Mouse (Mus musculus) Patski (cell line): Measurements from ENCODE around the gene Tbc1d1. TPM values are rescaled to one million over a fixed set of nuclear protein-coding genes. Genes with fewer than 3 reads are reported as not detected.

ENCODE experiments used
- ATAC-seq: fragments of 100-300 bp; one replicate; pipeline ENCODE4 v1.8.0; 2021
- CTCF ChIA-PET: fragments of 350-600 bp; sonication (Branson Sonifier 250); formaldehyde crosslinking; loops from one replicate; lab custom pipeline; 2022; ENCODE audit warnings: inconsistent platforms; lab: Charles Lee
- POLR2A ChIA-PET: fragments of 350-600 bp; sonication (Branson Sonifier 250); formaldehyde crosslinking; loops from one replicate; lab custom pipeline; 2022; ENCODE audit warnings: antibody characterized with exemption, inconsistent platforms; lab: Charles Lee
- DNase-seq: peaks from one replicate; pipeline ENCODE4 v3.0.0-alpha.2; 2011; ENCODE audit warnings: low read depth, low spot score
- H3K27me3 ChIP-seq: fragments of 371-371 bp; one replicate; pipeline ENCODE4 v1.5.1; 2021
- CTCF ChIP-seq: fragments of 100-300 bp; IDR thresholded peaks from one replicate; pipeline ENCODE4 v1.5.1; 2021
- in situ Hi-C: fragments of 300-500 bp; cut with MboI; formaldehyde crosslinking; loops from 3 replicates; pipeline ENCODE4 v1.11.1; 2018; ENCODE audit warnings: low pct_unique_long_range_greater_than_20kb, mixed read lengths
- polyA plus RNA-seq: library from polyadenylated mRNA; unstranded; gene quantifications from one replicate; pipeline ENCODE4 v1.2.3, GENCODE M21; 2021

The Tbc1d1 gene
- polyA plus RNA-seq, 1 experiment from 2014 or later: 45.9 TPM

DNA sequence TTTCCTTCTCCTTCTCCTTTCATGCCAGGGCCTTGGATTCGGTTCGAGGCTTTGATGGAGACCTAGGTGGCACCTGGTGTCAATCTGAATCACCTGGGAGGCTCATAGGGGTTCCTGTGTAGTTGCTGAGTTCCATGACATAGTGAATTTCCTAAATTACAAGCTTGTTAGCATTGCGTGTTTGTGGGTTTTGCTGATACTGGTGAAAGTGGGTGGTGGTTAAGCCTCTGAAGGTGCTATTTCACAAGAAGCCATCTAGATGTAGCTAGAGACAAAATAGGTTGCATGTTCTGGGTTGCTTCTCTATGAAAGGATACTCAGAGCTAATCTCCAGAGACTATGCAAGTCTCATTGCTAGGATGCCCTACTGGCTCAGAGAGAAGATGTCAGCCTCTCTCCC is 56.5 kb downstream of the Tbc1d1 start:
- POLR2A ChIA-PET: no interaction called here

DNA sequence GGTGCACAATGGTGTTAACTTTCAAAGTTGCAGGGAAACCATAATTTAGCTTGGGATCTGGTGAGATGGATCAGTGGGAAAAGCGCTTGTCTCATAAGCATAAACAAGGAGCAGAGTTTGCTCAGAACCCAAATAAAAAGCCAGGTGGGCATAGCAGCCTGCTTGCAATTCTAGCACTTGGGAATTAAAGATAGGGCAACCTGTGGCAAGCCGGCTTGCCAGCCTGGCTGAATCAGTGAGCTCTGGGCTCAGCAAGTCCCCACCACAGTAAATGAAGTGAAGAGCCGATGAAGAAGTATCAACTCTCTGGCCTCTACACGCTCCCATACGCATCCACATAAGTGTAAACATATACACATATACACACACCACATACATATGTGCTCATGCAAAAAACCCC is 59.7 kb downstream of the Tbc1d1 start:
- DNase-seq (no peak), ATAC-seq (no peak)
- CTCF ChIA-PET: interaction anchor here (0.9 to 1.4 kb wide), 3 partner anchors 10 to 51 kb away, joined by 3 to 7 read pairs (median 3); no protein-coding TSS in a partner anchor
- no peaks in the 10 kb centered on the region for H3K27me3 ChIP-seq
- in situ Hi-C loops: no loop called here
- no peak for TF ChIP-seq CTCF
- POLR2A ChIA-PET: no interaction called here

More for the DNA sequence above, 56.5 kb downstream of the Tbc1d1 start:
- DNase-seq: no peak
- ATAC-seq: no peak
- CTCF ChIA-PET: interaction anchor here (1.2 to 1.9 kb wide), 2 partner anchors 10 to 34 kb away, joined by 3 to 6 read pairs; no protein-coding TSS in a partner anchor
- no peaks in the 10 kb centered on the region for H3K27me3 ChIP-seq
- in situ Hi-C loops: no loop called here
- no peak for TF ChIP-seq CTCF

DNA sequence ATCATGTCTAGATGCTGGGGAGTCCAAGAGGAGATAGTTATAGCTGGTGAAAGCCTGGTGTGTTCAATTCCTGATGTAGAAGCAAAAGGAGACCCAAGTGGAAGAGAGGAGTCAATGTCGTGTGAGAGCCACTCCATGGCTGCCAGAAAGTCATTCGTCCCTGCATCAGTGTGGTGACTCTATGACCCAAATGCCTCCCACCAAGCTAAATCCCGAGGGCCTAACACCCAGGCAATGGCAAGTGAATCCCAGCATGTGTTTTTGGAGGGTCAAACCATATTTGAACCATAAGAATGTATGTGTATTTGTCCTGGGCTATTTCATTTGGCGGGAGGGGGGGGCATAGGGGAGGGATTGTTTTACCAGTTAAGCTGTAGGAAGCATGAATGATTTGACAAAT is 60.2 kb downstream of the Tbc1d1 start:
- no peak for DNase-seq
- in situ Hi-C loops: no loop called here
- POLR2A ChIA-PET: no interaction called here
- CTCF ChIA-PET: interaction anchor here (0.9 to 1.4 kb wide), 3 partner anchors 11 to 51 kb away, joined by 3 to 7 read pairs (median 3); no protein-coding TSS in a partner anchor
- ATAC-seq: no peak
- TF ChIP-seq CTCF: no peak
- H3K27me3 ChIP-seq: no peaks in the 10 kb centered on the region

DNA sequence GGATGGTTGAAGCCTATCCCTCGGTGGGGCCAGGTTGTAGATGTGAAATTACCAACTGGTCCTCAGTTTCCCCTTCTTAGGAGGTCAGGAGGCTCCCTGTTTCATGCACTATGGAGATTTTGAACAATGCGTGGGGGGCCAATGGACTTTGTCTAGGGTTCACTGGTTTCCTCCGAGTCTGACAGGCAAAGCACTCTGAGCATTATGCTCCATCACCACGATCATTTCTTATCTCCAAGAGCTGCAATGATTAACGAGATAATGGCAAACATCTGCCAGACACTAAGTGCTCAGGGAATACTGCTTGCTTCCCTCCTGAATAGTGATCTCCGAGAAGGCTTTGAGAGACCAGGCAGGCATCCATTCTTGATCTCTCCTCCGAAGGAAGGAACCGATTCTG is 61.2 kb downstream of the Tbc1d1 start:
- in situ Hi-C loops: no loop called here
- ATAC-seq (no peak), DNase-seq (no peak)
- ChIA-PET CTCF (interaction anchor here (0.9 to 1.5 kb wide), 3 partner anchors 10 to 40 kb away, joined by 3 to 4 read pairs (median 4); no protein-coding TSS in a partner anchor), POLR2A (interaction anchor here (1.1 to 1.3 kb wide), 2 partner anchors 9 to 25 kb away, joined by 3 to 4 read pairs; no protein-coding TSS in a partner anchor)
- no peak for TF ChIP-seq CTCF
- H3K27me3 ChIP-seq: no peaks in the 10 kb centered on the region

DNA sequence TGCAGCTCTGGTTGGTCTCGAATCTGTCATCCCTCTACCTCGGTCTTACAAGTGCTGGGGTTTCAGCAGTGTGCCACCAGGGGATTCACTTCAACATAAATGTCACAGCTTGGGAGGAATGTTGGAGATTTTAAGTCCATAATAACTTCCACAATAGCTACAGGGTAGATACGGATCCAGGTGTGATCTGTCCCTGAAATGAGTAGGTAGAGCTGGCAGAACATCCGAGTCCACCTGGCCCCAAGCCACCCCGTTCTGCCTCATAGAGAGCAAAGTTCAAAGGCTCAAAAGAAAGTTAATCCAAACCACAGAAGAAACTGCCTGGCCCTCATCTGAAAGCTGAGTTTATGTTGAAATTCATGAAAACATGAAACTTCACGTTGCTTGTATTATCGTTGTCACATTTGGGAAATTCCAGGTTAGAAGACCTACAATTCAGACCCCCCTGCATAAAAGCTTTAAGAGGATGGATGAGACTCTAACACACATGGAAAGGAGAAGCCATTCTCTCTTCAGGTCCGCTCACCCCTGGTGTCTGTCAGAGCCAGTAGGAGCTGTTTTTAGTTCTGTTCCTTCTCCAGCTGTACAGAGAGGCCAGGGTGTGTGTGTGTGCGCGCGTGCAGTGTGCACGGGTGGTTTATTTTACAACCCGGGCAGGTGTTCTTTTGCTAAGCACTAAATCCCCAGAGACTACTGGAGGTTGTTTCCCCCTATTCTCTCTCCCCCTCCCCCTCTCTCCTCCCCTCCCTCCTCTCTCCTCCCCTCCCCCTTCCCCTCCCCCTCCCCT is 61.9 kb downstream of the Tbc1d1 start:
- no peaks in the 10 kb centered on the region for H3K27me3 ChIP-seq
- CTCF ChIA-PET: interaction anchor here (0.9 to 1.5 kb wide), 5 partner anchors 10 to 57 kb away, joined by 3 to 4 read pairs (median 3); no protein-coding TSS in a partner anchor
- ATAC-seq (no peak), DNase-seq (no peak)
- no peak for TF ChIP-seq CTCF
- POLR2A ChIA-PET: interaction anchor here (1.1 to 1.3 kb wide), 2 partner anchors 10 to 24 kb away, joined by 3 to 4 read pairs; no protein-coding TSS in a partner anchor
- in situ Hi-C loops: no loop called here

DNA sequence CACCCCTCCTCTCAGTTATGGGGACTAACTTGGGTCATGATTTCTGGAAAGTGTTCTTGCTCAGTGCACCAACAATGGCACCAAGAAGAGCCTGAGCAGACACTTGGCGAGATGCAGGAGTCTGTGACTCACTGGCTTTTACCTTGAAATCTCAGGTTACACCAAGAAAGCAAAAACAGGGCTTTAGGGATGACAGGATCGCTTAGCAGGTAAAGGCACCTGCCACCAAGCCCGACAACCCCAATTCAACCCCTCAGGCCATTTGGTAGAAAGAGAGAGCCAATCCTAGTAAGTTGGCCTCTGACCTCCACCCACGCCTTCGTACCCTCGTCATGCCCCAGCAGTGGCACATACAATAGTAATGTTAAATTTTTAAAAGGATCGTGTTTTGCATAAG is 62.5 kb downstream of the Tbc1d1 start:
- in situ Hi-C loops: no loop called here
- POLR2A ChIA-PET: interaction anchor here (1.3 kb wide), 1 partner anchor 10 kb away, joined by 3 read pairs; no protein-coding TSS in a partner anchor
- CTCF ChIA-PET: interaction anchor here (1.2 to 1.5 kb wide), 4 partner anchors 11 to 56 kb away, joined by 3 to 4 read pairs (median 4); no protein-coding TSS in a partner anchor
- DNase-seq (no peak), ATAC-seq (no peak)
- no peaks in the 10 kb centered on the region for H3K27me3 ChIP-seq
- no peak for TF ChIP-seq CTCF

DNA sequence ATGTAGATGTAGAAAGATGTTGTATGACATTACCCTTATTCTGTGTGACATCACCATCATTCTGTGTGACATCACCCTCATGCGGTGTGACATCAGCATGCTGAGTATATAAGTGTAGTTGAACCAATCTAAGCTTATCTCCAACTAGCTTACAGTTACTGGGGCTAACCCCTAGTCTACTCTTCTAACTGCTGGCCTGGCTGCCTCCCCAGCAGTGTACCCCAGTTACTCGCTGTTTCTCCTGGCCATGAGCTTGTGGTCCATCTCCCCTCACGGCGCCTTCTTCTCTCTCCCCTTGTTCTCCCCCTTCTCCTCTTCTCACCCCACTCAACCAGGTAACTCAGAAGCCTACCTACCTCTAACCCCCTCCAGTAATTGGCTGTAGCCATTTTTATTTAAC is 64.7 kb downstream of the Tbc1d1 start:
- in situ Hi-C loops: no loop called here
- ChIA-PET CTCF (interaction anchor here (0.7 to 1.6 kb wide), 4 partner anchors 17 to 24 kb away, joined by 3 to 6 read pairs (median 4); no protein-coding TSS in a partner anchor), POLR2A (no interaction called here)
- H3K27me3 ChIP-seq: no peaks in the 10 kb centered on the region
- ATAC-seq (no peak), DNase-seq (no peak)
- TF ChIP-seq CTCF: no peak

DNA sequence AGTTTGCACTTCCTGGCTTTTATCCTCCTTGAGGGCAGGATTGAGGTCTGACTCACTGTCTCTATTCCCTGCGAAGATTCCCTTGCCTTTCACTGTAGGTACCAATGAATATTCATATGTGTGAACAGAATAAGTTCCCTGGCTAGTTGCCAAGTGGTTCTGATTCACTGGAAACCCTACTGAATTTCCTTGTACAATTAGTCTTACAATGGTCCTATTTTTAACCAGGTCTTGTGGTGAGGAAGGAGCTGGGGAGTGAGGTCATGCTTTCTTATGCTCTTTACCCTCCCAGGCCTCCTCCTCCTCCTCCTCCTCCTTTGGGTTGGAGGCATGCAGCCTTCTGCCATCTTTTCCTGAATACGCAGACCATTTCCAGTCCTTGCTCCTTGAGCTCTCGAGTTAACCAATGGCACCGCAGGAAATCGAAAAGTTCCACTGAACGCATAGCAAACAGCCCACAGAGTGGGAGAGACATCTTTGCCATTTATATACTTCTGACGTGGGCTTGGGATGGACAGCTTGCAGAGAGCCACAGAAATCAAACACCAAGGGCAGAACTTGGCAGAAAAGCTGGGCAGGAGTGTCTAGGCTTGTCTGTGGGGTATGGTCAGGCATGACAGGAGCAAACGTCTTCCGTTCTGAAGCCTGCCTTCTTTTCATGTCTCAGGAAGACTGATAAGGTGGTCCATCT is 68.8 kb downstream of the Tbc1d1 start:
- peak; percentile 100 for DNase-seq
- TF ChIP-seq CTCF: no peak
- no peaks in the 10 kb centered on the region for H3K27me3 ChIP-seq
- in situ Hi-C loops: no loop called here
- POLR2A ChIA-PET: no interaction called here
- ATAC-seq: peak; percentile 90
- CTCF ChIA-PET: interaction anchor here (0.9 to 1.0 kb wide), 3 partner anchors 20 to 50 kb away, joined by 3 to 4 read pairs (median 3); no protein-coding TSS in a partner anchor

DNA sequence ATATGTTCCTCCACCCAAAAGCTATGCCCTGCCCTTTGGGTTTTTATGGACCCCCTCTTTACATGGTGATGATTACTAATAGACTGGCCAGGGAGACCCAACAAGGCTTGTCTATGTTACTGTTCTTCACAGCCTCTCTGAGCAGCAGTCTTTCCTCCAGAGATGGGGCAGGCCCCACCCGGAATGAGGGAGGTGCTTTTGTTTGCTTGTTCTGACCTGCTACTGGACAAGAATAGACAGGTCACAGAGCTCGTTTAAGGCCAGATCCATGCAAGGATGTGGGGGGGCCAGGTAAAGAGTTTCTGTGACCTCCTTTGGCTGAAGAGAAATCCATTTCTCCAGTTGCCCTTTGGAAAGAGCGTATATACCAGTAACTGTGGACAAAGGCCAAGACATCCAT is 72.1 kb downstream of the Tbc1d1 start:
- in situ Hi-C loops: no loop called here
- POLR2A ChIA-PET: no interaction called here
- ATAC-seq: no peak
- no peak for DNase-seq
- H3K27me3 ChIP-seq: no peaks in the 10 kb centered on the region
- CTCF ChIA-PET: interaction anchor here (2.4 kb wide), 1 partner anchor 26 kb away, joined by 6 read pairs; no protein-coding TSS in a partner anchor
- TF ChIP-seq CTCF: no peak

DNA sequence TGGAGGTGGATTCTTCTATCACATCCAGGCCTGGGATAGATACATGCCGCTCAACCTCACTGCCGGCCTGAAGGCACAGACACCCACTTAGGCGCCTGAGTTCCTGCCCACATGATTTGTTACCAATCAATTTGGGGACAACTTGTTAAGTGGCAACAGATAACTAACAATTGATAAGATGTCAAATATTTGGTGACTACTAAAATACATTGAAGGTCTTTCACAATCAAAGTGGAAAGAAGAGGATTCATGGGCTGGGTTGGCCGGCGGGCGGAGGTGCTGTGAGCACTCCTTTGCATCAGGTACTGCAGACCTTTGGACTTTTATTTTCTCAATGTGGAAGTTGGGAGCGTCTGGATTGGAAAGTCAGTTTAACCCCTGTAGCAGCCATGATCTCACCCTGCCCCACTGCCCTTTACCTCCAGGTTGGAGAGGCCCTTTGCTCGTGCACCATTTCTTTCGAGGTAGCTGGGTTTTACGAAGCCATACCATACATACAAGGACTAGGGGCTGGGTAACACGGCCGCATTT is 73.3 kb downstream of the Tbc1d1 start:
- ChIA-PET CTCF (interaction anchor here (1.4 kb wide), 1 partner anchor 49 kb away, joined by 5 read pairs; no protein-coding TSS in a partner anchor), POLR2A (interaction anchor here (0.5 kb wide), 1 partner anchor 99 kb away, joined by 4 read pairs; no protein-coding TSS in a partner anchor)
- no peak for TF ChIP-seq CTCF
- DNase-seq: no peak
- ATAC-seq: no peak
- in situ Hi-C loops: no loop called here
- no peaks in the 10 kb centered on the region for H3K27me3 ChIP-seq
